Mouse (Mus musculus) embryonic facial prominence, embryonic 14.5 days (tissue): ENCODE measurements around the gene Galm. TPM values are rescaled to one million over a fixed set of nuclear protein-coding genes. Genes with fewer than 3 reads are reported as not detected.

ENCODE experiments used
- ATAC-seq: fragments of 200-750 bp; cut with Nextera tagmentation; 2 replicates; pipeline ENCODE4 v1.8.0; 2017; ENCODE audit warnings: low read depth, moderate number of reproducible peaks, moderate TSS enrichment
- DNase-seq: peaks from one replicate; pipeline ENCODE4 v3.0.0-alpha.2; 2015; ENCODE audit warnings: low spot score
- H3K27ac ChIP-seq: fragments of 300-500 bp; sonication (generic); replicated peaks from 2 replicates; pipeline ENCODE4 v1.5.1; 2014; ENCODE audit warnings: low read depth, mild to moderate bottlenecking, low read length, moderate library complexity
- H3K27me3 ChIP-seq: fragments of 300-500 bp; sonication (generic); replicated peaks from 2 replicates; pipeline ENCODE4 v1.6.1; 2014; ENCODE audit warnings: low read length; ENCODE audit not compliant: control insufficient read depth, insufficient read depth
- H3K36me3 ChIP-seq: fragments of 300-500 bp; sonication (generic); 2 replicates; pipeline ENCODE4 v1.6.1; 2014; ENCODE audit warnings: low read length, mixed read lengths; ENCODE audit not compliant: control insufficient read depth, insufficient read depth
- H3K4me1 ChIP-seq: fragments of 300-500 bp; sonication (generic); 2 replicates; pipeline ENCODE4 v1.6.1; 2014; ENCODE audit warnings: antibody characterized with exemption, low read length; ENCODE audit not compliant: control insufficient read depth, insufficient read depth
- H3K4me2 ChIP-seq: fragments of 300-500 bp; sonication (generic); 2 replicates; pipeline ENCODE4 v1.6.1; 2014; ENCODE audit warnings: low read depth, mild to moderate bottlenecking, low read length, moderate library complexity, mixed read lengths
- H3K4me3 ChIP-seq: fragments of 300-500 bp; sonication (generic); 2 replicates; pipeline ENCODE4 v1.5.1; 2014; ENCODE audit warnings: low read depth, mild to moderate bottlenecking, low read length
- H3K9ac ChIP-seq: fragments of 300-500 bp; sonication (generic); 2 replicates; pipeline ENCODE4 v1.6.1; 2014; ENCODE audit warnings: low read depth, mild to moderate bottlenecking, low read length, moderate library complexity, mixed read lengths
- H3K9me3 ChIP-seq: fragments of 300-500 bp; sonication (generic); 2 replicates; pipeline ENCODE4 v1.6.1; 2016; ENCODE audit warnings: low read length; ENCODE audit not compliant: control insufficient read depth
- WGBS: fragments of 180-500 bp; shearing (Covaris S2); extraction: QIAGEN DNeasy Blood & Tissue Kit; methylation state at CpG from one replicate; pipeline ENCODE4 v1.1.7; 2014; 5-methylcytosine and 5-hydroxymethylcytosine counted together
- polyA plus RNA-seq: library from polyadenylated mRNA; unstranded; fragments of >200 nt; fragmentation: Nextera tagmentation; extraction: Ambion mirVana; gene quantifications from 2 replicates; pipeline ENCODE4 v1.2.1, GENCODE M21; 2014

The Galm gene
- polyA plus RNA-seq, 1 experiment from 2014 or later = 25.8 TPM

- H3K4me1 ChIP-seq = no peaks in the 10 kb centered on the region
- no peak overlapping the region for H3K4me2 ChIP-seq
- no peak overlapping the region for H3K4me3 ChIP-seq
- no peaks in the 10 kb centered on the region for H3K27me3 ChIP-seq
- DNase-seq (no peak), ATAC-seq (no peak)
- 90% methylated on average over 3 of the region's 3 CpGs for WGBS
- no peak overlapping the region for H3K9ac ChIP-seq
- H3K9me3 ChIP-seq = no peaks in the 10 kb centered on the region
- no peak overlapping the region for H3K27ac ChIP-seq
- H3K36me3 ChIP-seq = no peaks in the 10 kb centered on the region
Measured at GRCm38 (mm10) chr17:80120396-80120795, 6.9 kb upstream of the Galm start.

- Histone ChIP-seq H3K4me3 (no peak overlapping the region), H3K4me1 (0 out of 2 replicates have a peak, but pooled peaks cover 4% of the 10 kb centered on the region), H3K27me3 (no peaks in the 10 kb centered on the region), H3K9ac (no peak overlapping the region), H3K27ac (no peak overlapping the region), H3K9me3 (no peaks in the 10 kb centered on the region), H3K4me2 (no peak overlapping the region), H3K36me3 (no peaks in the 10 kb centered on the region)
- WGBS = 54% methylated on average over 1 of the region's 1 CpGs
- no peak for DNase-seq
- ATAC-seq = no peak
Measured at GRCm38 (mm10) chr17:80121833-80122232, 5.4 kb upstream of the Galm start.

GRCm38 (mm10) chr17:80124985-80125750 is 2.1 kb upstream of the Galm start:
- H3K4me1 ChIP-seq = 0 out of 2 replicates have a peak, but pooled peaks cover 4% of the 10 kb centered on the region
- H3K27ac ChIP-seq = no peak overlapping the region
- WGBS = 46% methylated on average over 5 of the region's 5 CpGs
- no peaks in the 10 kb centered on the region for H3K27me3 ChIP-seq
- H3K9ac ChIP-seq = no peak overlapping the region
- no peaks in the 10 kb centered on the region for H3K9me3 ChIP-seq
- H3K4me3 ChIP-seq = no peak overlapping the region
- DNase-seq (no peak), ATAC-seq (no peak)
- no peak overlapping the region for H3K4me2 ChIP-seq
- no peaks in the 10 kb centered on the region for H3K36me3 ChIP-seq

DNA sequence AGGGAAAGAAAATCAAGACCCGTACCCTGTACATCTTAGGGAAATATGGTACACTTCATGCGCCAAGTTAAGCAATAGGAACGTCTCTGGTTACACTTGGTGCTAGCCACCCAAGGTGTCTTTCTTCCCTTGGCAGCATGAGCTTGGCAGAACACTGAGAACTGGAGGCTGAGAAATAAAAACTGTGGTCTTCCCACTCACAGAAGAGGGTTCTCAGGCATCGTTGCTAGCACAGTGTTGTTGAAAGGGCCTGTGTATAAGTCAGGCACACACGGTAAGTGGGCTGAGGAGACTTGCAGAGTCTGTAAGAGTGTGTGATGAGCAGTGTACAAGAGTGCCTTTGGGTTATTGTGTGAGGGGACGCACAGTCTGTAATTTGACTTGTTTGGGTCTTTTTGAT is 1.1 kb upstream of the Galm start:
- DNase-seq (no peak), ATAC-seq (no peak)
- Histone ChIP-seq H3K4me3 (no peak overlapping the region), H3K9me3 (no peaks in the 10 kb centered on the region), H3K36me3 (no peaks in the 10 kb centered on the region), H3K4me2 (no peak overlapping the region), H3K27ac (no peak overlapping the region), H3K27me3 (no peaks in the 10 kb centered on the region), H3K4me1 (0 out of 2 replicates have a peak, but pooled peaks cover 4% of the 10 kb centered on the region), H3K9ac (no peak overlapping the region)
- WGBS = 69% methylated on average over 6 of the region's 6 CpGs

GRCm38 (mm10) chr17:80128476-80128990 is 1.3 kb downstream of the Galm start:
- Histone ChIP-seq H3K4me3 (peak overlapping the region; percentile 49), H3K27ac (peak overlapping the region; percentile 77), H3K4me2 (peak overlapping the region; percentile 72), H3K9ac (peak overlapping the region; percentile 63; the same call in 1 of the 2 replicates), H3K36me3 (no peaks in the 10 kb centered on the region), H3K27me3 (no peaks in the 10 kb centered on the region), H3K9me3 (no peaks in the 10 kb centered on the region), H3K4me1 (0 out of 2 replicates have a peak, but pooled peaks cover 4% of the 10 kb centered on the region)
- 69% methylated on average over 13 of the region's 13 CpGs for WGBS
- ATAC-seq (no peak), DNase-seq (no peak)

GRCm38 (mm10) chr17:80129387-80129786 is 2.1 kb downstream of the Galm start:
- Histone ChIP-seq H3K9me3 (no peaks in the 10 kb centered on the region), H3K4me1 (0 out of 2 replicates have a peak, but pooled peaks cover 4% of the 10 kb centered on the region), H3K36me3 (no peaks in the 10 kb centered on the region), H3K4me2 (no peak overlapping the region), H3K4me3 (no peak overlapping the region), H3K9ac (no peak overlapping the region), H3K27ac (peak overlapping the region; percentile 36; the same call in 1 of the 2 replicates), H3K27me3 (no peaks in the 10 kb centered on the region)
- 73% methylated on average over 4 of the region's 4 CpGs for WGBS
- ATAC-seq (peak; percentile 82), DNase-seq (peak; percentile 58)

DNA sequence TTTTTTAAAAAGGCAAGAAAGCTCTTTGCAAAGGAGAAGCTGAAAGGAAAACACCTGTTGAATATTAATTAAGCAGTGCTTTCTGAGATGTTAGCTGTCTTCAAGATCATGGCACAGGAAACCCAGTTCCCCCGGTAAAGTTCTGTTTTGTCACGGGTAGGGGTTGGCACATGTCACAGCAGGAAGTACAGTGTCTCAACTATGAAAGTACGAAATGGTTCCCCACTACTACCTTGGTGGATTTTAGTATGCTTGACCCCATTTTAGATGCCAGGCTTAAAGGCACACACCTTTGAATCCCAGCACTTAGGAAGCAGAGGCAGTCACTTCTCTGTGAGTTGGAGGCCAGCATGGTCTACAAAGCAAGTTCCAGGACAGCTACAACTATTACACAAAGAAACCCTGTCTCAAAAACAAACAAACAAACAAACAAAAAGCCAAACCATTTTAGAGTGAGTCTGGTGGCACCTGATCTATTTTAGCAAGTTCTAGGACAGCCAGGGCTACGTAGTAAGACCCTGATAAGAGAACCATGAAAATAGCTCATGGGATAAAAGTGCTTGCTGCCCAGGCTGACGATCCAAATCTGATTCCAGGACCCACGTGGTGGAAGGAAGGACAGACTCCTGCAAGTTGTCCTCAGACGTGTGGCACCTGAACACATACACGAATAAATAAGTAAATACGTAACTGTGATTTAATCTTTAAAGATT is 3.6 kb downstream of the Galm start:
- Histone ChIP-seq H3K9ac (no peak overlapping the region), H3K4me3 (no peak overlapping the region), H3K27ac (no peak overlapping the region), H3K4me1 (0 out of 2 replicates have a peak, but pooled peaks cover 4% of the 10 kb centered on the region), H3K27me3 (no peaks in the 10 kb centered on the region), H3K36me3 (no peaks in the 10 kb centered on the region), H3K4me2 (no peak overlapping the region), H3K9me3 (no peaks in the 10 kb centered on the region)
- ATAC-seq = no peak
- DNase-seq = no peak
- WGBS = 72% methylated on average over 9 of the region's 9 CpGs

- no peak overlapping the region for H3K4me3 ChIP-seq
- WGBS = 48% methylated on average over 1 of the region's 1 CpGs
- no peak overlapping the region for H3K9ac ChIP-seq
- H3K27ac ChIP-seq = no peak overlapping the region
- H3K36me3 ChIP-seq = no peaks in the 10 kb centered on the region
- H3K4me2 ChIP-seq = no peak overlapping the region
- DNase-seq (no peak), ATAC-seq (no peak)
- no peaks in the 10 kb centered on the region for H3K27me3 ChIP-seq
- no peaks in the 10 kb centered on the region for H3K9me3 ChIP-seq
- 0 out of 2 replicates have a peak, but pooled peaks cover 4% of the 10 kb centered on the region for H3K4me1 ChIP-seq
Measured at GRCm38 (mm10) chr17:80131431-80131766, 4.1 kb downstream of the Galm start.
